Mouse (Mus musculus) kidney, adult 2 months (tissue): Measurements from ENCODE around the gene Aspscr1.
A peak's percentile ranks its signal among the peaks of the same experiment; 100 is the strongest.

ENCODE experiments used
- CTCF ChIP-seq: fragments of 200-500 bp; conservative IDR thresholded peaks from 2 replicates; pipeline ENCODE4 v1.5.1; 2011; ENCODE audit warnings: low read depth, mild to moderate bottlenecking, control low read depth, low read length, moderate library complexity, mixed read lengths; ENCODE audit not compliant: insufficient read depth, insufficient read length
- POLR2A ChIP-seq: fragments of 200-500 bp; IDR thresholded peaks from one replicate; pipeline ENCODE4 v1.6.1; 2011; ENCODE audit warnings: low read depth, low read length, control low read depth

DNA sequence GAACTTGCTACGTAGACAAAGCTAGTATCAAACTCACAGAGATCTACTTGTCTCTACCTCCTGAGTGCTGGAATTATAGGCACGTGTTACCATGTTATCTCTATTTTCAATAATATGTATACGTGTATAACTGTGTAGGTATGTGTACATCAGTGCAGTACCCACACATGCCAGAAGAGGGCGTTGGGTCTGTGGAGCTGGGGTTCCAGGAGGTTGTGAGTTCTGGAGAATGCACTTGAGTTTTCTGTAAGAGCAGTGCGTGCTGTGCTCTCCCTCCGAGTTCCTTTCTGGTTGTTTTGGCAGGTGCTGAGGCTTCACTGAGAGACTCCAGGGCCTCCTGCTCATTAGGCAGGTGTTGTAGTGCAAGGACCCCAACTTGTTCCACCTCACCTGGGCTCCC, 23.8 kb downstream of the Aspscr1 start:
- TF ChIP-seq POLR2A (no peak), CTCF (0 out of 2 replicates have a peak, but pooled peaks have one; percentile 19)
